In genomic region chr17:10326596-10327045, GRCm38 (mm10) we compare ENCODE assay signal across 8 mouse cellular contexts. TPM values are rescaled to one million over a fixed set of nuclear protein-coding genes. Genes with fewer than 3 reads are reported as not detected.
DNase-seq lines count a peak whose midpoint lies in the region; ATAC-seq and TF ChIP-seq lines count a peak whose summit lies in the region.

No protein-coding gene starts in this region.

- no peak overlapping the region for H3K4me2 ChIP-seq in neural tube, embryonic 15.5 days

- H3K9me3 ChIP-seq in neural tube, embryonic 15.5 days (replicated peaks) = no peaks in the 10 kb centered on the region

- no peak for ATAC-seq in neural tube, embryonic 15.5 days (ENCODE audit: low FRiP score)
- ATAC-seq in granulocyte monocyte progenitor cell, adult 5-6 weeks (replicated peaks; ENCODE audit: poor library complexity, severe bottlenecking) = peak; percentile 97

- no peak for TF ChIP-seq CTCF in olfactory bulb, adult 2 months (IDR thresholded peaks at IDR 0.05; ENCODE audit: insufficient read depth, low read depth, low read length)

- H3K27ac ChIP-seq in neural tube, embryonic 15.5 days (replicated peaks) = peak overlapping the region; percentile 9; the same call in 1 of the 2 replicates
- H3K27ac ChIP-seq in olfactory bulb, adult 2 months (ENCODE audit: insufficient read depth, low read depth, low read length) = peak overlapping the region; percentile 28; the same call in 1 of the 2 replicates

- 79% methylated on average over 3 of the region's 3 CpGs for WGBS in neural tube, embryonic 15.5 days
- 65% methylated on average over 3 of the region's 3 CpGs for WGBS in olfactory bulb, adult 2 months

- no peaks in the 10 kb centered on the region for H3K27me3 ChIP-seq in neural tube, embryonic 15.5 days (replicated peaks)

- no peak overlapping the region for H3K4me3 ChIP-seq in neural tube, embryonic 15.5 days (replicated peaks)
- H3K4me3 ChIP-seq in olfactory bulb, adult 2 months (ENCODE audit: insufficient read depth, low read depth, low read length) = no peak overlapping the region

- no peak overlapping the region for H3K9ac ChIP-seq in neural tube, embryonic 15.5 days (replicated peaks)

- DNase-seq in cerebellum, postnatal 10 days = peak; percentile 52 to 59
- DNase-seq in cerebellum, adult 9-10 months = no peak
- DNase-seq in neural tube, embryonic 10.5 days (ENCODE audit: extremely low spot score, low spot score) = no peak
- peak; percentile 26 to 47 for DNase-seq in kidney, postnatal 4 days
- DNase-seq in embryo, embryonic 9.5 days (ENCODE audit: extremely low spot score) = no peak

- no peaks in the 10 kb centered on the region for H3K36me3 ChIP-seq in neural tube, embryonic 15.5 days

- H3K4me1 ChIP-seq in neural tube, embryonic 15.5 days = peaks cover 23% of the 10 kb centered on the region
- H3K4me1 ChIP-seq in olfactory bulb, adult 2 months (ENCODE audit: control insufficient read depth, insufficient read depth, low read length) = peaks cover 10% of the 10 kb centered on the region

- no peak for TF ChIP-seq POLR2A in olfactory bulb, adult 2 months (IDR thresholded peaks at IDR 0.05; ENCODE audit: insufficient read depth, low read depth, low read length)

RNA-seq across cellular contexts. Expression of gene Qk, which starts 7.0 kb away (rescaled TPM):
- 38.9 and 44.0 TPM in 2 replicates for polyA plus RNA-seq in neural tube, embryonic 15.5 days (2015; fragmentation: Nextera tagmentation; extraction: Ambion mirVana)
- 80.7 and 106 TPM in 2 replicates for total RNA-seq in granulocyte monocyte progenitor cell, adult 5-6 weeks (2014; fragmentation: Nextera tagmentation)
- 66.6 and 76.5 TPM in 2 replicates for total RNA-seq in granulocyte monocyte progenitor cell, adult 5-6 weeks (2017)
- polyA plus RNA-seq in olfactory bulb, adult 2 months (2012; ENCODE audit: insufficient read depth, insufficient read length, low replicate concordance, missing spikeins) = 142 and 194 TPM in 2 replicates

Comparison
In these comparisons a context has a peak if more than half of its experiments do, and no peak if none do; other contexts are left out.
1. DNase-seq: peak in cerebellum, postnatal 10 days (2 of 2) and kidney, postnatal 4 days (2 of 2); none in cerebellum, adult 9-10 months (single experiment), neural tube, embryonic 10.5 days (single experiment) and embryo, embryonic 9.5 days (single experiment).